Mouse (Mus musculus): ENCODE measurements around the gene Faah.

Gene Faah

DNA sequence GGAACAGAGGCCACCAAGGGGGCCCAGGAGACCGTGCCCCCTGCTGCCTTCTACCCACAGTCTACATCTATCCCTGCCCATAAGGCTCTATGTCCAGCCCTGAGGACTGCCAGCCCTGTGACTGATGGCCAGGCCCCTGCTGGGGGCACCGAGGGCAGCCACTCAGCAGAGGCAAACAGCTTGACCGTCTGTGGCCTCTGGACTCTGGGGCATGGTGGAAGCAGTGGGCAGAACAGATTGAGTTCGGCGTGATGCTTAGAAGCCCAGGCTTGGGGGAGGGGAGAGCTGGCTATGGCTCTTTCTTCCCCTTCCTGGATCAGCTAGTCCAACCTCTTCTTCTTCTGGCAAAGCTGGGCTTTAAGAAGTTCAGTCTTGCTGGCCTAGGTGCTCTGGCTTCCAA is 64.2 kb downstream of the Faah start:
- in situ Hi-C loops (cut with MboI, MseI): loop anchor here (5.0 to 10.0 kb wide), 4 partner anchors 49 to 821 kb away; no protein-coding TSS in a partner anchor

DNA sequence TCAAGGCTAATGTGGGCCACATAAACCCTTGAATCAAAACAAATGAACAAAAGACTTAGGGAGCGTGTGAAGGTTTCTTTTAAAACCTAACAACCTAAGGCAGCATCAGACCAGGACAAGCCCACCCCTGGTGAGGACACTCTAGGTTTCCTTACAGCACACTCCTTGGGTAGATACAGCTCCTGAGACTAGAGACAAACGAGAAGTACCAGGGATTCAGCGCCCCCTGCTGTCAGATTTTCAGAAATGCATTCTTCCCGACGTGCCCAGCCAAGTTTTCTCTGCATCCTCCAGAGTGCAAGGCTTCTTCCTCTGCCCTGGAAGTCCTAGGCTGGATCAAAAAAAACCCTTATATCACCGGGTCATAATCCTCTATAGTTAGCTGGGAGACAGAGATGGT is 65.0 kb downstream of the Faah start:
- in situ Hi-C loops (cut with MboI, MseI): loop anchor here (5.0 to 10.0 kb wide), 4 partner anchors 48 to 822 kb away; no protein-coding TSS in a partner anchor

DNA sequence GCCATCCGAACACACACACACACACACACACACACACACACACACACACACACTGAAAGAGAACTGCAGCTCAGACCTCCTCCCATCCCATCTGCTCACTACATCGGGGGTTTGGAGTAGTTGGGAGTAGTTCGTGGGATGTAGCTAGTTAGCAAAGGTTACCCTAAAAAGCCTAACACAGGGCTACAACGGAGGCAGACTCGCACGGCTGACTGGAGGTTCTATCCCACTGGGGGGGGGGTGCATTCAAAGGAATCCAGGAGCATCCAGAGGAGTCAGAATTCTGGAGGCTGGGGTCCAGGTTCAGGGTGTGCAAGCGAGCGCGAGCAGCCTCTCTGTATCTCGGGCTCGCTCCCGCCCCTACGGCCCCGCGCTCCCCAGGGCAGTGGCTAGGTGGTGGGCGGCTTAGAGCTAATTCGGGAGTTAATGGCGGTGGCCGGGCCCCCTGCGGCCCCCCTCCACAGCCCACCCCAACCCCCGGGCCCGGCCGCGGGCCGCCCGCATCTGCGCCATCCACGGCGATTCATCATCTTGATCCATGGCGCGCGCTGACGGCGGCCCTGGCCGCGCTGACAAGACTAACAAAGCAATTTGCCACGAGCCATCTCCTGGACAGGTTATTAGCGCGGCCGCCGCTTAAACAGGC is 73.9 kb downstream of the Faah start:
- in situ Hi-C loops (cut with MboI, MseI): no loop called here

DNA sequence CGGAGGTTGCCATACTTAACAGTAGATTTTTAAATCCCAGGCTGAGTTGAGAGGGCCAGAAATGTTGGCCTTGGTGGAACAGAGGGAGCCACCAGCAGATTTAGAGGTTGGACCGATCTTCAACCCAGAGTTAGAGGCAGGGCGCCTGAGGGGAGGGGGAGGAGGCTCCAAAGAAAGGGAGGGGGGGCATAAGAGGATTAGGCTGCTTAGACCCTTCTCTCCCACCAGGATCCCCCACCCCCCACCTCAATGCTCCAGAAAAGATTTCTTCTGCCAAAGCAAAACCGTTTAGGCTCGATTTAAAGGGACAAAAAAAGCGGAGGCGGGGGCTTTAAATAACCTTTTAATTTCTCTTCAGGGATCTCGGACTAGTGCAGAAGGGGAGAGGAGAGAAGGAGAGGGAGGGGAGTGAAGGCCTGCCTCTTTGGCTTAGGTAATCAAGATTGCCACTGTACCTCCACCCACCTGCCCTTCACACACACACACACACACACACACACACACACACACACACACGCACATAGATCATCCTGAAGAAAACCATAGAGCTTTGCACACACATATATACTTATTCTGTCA is 76.4 kb downstream of the Faah start:
- in situ Hi-C loops (cut with MboI, MseI): no loop called here

DNA sequence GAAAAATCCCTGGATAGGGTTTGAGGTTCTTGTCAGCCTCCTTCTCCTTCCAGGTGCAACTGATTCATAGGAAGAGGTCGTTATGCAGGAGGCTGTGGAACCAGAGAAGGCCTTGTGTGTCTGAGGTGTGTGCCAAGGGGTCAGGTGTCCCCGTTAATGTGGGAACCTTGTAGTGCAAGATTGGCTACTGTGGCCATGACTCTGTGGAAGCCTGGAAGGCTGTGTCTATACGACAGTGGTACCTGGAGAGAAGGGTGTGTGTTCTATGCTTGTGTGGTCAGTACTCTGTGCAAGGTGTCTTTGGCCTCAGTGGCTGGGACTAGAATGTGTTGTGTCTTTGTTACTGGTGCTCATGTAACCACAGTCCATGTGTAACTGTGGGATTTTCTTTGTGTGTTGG is 77.0 kb downstream of the Faah start:
- in situ Hi-C loops (cut with MboI, MseI): no loop called here

DNA sequence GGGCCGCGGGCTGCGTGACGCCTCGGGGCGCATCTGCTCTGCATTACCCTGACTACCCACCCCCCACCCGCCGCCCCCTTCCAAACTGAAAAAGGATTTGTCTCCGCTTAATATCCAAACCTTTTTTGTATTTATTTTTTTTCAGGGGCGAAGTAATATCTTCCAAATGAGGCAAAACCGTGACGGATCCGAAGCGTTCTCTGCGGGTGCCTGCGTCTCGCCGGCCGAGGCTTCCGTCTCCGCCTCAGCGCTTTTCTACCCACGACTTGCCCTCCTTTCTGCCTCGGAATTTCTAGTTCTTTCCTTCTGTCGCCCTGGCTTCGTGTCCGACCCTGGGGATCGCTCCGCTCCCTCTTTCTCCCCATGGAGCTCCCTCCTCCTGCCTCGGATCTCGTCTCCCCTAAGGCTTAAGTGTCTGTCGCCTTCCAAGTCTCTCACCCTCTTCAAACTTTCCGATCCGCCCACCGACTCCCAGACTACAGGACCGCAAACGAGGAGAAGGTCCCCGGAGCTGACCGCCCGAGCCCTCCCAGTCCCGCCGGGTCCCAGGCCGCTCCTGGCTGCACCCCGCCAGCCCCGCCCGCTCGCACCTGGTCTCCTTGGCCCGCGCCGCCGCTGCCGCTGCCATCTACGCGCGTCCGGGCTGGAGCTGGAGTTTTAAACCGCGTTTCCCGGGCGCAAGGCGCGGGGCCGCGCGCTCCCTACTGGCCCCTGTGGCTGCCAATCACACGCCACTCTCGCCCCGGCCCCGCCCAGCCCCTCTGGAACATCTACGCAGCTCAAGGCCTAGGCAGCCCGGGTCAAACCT is 78.2 kb downstream of the Faah start, which contains the start of gene Dmbx1:
Dmbx1 (minus strand) TSS at position 632 of the 808 bp plus-strand sequence.
- in situ Hi-C loops (cut with MboI, MseI): no loop called here

DNA sequence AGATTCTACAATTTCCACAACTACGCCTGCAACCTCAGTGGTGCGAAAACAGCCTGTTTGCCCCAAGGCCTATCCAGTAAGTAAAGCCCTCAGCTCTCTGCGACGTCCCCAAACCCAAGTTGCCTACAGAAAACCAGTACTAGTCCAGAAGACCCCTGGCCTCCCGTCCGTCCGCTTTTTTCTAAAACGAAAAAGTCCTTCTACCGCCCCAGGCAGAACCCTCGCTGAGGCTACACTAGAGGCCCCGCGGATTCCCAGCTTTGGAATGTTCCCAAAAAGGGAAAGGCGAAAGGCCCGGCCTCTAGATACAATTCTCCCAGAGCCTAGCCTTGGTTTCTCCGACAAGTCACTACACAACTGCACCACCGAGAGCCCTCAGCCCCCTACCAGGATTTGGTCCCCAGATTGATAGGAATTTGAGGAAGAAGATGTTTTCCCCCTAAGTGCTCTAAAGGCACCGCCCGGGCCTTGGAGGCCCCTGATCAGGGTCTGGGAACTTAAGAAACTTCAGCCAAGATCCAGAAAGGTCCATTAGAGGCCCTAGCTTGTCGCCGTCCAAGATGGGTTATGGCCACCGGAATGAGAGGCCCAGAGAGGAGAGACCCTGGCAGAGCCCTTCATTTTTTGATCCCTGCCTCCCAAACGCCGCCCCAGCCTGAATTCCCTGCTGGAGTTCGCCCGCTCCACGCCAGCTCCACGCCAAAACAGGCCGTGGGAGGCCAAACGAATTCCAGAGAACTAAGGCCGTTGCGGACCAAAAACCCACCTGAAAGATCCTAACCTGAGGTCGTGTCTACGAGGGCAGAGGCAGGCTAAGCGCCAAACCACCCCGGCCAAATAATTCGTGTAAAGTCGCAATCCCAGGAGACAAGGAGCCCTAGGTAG is 79.2 kb downstream of the Faah start:
- in situ Hi-C loops (cut with MboI, MseI): no loop called here

DNA sequence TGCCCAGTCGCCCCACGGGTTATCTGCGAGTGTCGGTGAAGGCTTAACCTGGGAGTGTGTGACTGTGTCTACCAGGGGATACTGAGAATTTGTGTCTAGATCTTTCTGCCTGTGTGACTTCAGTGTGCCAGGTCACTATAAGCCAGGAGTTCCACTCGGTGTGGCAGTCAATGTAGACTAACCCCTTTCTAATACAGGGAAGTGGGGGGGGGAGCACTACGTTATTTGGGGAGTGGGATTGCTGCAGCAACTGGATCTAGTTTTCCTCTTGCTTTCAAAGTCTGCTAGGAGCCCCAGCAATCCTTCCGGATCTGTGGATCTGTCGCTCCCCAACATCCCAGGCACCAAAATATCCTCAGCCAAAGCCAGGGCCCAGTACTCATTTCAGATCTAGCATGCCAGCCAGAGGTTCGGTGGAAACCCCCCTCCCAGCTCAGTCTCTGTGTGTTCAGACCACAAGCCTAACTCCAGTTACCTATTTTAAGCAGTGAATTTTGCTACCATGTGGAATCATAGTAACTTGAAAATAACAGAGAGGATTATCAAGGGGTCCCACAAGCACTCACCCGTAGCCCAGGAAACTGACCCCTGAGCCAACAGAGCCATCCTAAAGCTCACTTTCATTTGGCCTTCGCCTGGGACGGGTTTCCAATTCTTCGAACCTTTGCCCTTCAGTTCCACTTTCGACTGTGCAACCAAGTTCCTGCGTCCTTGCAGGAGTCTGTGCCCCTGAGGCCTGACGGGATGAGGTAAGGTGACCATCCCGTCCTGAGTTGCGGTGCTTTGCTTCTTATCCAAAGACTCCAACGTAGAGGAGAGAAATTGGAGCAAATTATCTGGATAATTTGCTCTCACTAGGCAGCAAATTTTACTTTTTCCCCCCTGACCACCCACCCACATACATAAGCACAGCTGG is 80.4 kb downstream of the Faah start:
- in situ Hi-C loops (cut with MboI, MseI): no loop called here

DNA sequence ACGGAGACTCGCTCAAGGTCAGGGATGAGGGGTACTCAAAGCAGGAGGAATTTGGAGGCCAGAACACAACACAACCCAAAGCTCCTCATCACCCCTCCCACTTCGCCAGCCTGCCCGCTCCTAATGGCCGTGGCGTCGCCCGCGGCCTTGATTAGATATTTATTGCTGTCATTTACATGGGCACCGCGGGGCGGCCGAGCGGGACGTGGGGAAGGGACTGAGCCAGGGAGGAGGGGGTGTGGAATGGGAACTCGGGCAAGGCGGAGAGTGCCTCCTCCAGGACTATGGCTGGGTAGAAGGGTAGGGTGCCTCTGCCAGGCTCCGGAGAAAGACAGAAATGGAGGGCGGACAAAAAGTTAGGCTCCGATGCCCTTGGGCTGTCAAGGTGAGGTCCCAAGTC is 81.1 kb downstream of the Faah start:
- in situ Hi-C loops (cut with MboI, MseI): no loop called here

DNA sequence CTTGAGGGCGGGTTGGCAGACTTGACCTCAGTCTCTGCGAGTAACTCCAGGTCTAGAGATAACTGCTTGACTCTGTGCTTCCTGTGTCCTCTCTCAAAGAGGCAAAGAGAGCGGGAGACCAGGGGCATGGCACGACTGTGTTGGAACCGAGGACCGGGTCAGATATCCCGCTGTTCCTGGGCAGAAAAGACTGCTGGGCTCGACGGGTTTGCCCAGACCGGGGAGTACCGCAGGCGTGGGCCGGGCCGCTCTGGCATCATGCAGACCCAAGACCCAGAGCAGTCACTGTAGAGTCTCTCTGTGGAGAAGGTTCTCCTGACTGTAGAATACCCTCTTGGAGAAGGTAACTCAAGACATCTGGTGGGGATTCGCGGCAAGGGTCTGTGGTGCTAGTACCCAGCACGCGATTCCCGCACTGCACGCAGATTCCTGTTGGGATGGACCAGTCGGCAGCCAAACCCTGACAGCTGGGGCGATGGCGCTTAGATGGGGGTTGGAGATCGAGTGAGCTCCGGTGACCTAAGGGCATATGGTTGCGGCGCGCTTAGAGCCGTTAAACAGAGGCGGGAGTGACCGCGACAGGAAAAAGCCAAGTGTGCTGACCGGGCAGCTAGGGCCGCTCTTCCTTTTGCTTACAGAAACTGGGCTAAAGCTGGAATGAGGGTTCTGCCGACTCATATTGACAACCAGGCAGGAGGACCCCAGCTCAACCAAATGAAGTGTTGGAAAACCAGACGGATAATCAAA is 81.7 kb downstream of the Faah start:
- in situ Hi-C loops (cut with MboI, MseI): no loop called here

DNA sequence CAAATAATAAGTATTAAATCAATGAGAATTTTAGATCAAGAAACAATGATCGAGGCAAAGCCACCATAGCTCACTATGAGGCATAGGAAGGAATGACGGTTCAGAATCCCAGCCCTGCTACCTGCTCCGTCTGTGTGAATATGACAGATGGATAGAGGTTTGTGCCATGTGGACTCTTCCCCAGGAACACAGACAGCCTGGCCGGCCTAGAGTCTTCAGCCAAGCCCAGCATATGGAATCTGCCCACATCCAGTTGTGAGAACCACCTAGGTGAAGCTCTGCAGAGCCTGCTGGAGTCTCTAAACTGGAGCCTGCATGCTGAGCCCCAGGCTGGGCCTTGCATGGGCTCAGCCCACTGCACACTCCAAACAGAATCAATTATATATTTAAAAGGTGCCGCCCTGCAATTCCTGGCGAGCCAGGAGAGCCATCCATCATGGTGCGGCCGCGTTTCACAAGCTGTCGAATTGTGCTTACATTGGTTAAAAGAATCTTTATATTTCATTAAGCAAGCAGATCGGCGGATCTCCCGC is 86.1 kb downstream of the Faah start:
- in situ Hi-C loops (cut with MboI, MseI): no loop called here

DNA sequence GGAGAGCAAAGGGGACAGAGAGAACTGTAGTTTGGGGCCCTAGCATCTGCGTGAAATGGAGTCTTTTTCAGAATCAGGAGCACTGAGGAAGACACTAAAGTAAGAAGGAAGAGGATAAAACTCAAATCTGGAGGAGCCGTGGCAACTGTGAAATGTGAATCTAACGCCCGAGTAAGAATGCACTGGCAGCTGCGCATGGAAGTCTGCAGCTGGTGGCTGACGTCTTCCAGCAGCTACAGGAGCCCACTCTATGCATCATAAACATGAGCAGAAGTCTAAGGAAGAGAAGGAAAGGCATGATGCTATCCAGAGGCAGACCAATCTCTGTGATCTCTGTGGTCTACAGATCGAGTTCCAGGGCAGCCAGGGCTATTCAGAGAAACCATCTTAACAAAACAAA is 90.1 kb downstream of the Faah start:
- in situ Hi-C loops (cut with MboI, MseI): no loop called here

DNA sequence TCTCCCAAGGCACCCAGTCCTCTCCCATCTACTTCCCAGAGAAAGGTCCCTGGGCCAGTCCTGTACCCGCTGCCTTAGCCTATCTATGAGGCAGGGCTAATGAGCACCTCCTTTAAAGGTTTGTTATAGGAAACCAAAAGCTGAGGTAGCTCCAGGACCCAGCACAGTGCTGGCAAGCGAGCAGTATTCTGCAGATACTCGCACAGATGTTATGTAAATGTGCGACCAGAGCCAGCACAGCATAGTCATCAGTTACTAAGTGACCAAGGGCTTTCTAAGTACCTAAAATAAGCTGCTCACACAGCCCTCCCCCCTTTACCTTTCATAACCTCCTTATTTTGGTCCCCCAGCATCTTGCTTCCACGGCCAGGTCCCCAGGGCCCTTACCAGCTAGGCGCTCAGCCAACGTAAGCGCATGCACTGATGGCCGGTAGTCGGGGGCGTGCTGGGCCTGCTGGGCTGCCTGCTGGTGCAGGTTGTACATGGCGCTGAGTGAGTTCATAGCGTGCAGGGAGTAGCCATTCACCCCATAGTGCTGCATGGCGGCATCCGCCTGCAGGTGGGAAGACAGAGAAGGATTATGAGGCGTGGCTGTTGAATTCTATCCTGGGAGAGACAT is 94.4 kb downstream of the Faah start:
- in situ Hi-C loops (cut with MboI, MseI): no loop called here

DNA sequence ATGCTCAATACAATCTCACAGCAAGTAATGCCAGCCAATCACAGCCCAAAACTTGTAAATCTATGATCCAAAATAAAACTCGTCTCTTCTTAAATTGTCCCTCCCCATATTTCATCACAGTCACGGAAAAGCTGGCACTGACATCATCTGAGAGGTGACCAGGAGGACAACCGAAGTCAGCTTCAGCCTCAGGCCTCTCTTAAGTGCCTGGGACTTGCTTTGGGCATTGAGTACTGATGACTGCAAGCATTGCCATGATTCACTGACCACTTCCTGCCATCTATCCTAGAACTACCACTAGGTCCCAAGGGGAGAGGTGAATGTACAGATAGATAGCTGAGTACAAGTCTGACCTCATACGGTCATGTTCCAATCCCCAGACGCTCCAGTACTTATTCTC is 95.0 kb downstream of the Faah start:
- in situ Hi-C loops (cut with MboI, MseI): no loop called here

DNA sequence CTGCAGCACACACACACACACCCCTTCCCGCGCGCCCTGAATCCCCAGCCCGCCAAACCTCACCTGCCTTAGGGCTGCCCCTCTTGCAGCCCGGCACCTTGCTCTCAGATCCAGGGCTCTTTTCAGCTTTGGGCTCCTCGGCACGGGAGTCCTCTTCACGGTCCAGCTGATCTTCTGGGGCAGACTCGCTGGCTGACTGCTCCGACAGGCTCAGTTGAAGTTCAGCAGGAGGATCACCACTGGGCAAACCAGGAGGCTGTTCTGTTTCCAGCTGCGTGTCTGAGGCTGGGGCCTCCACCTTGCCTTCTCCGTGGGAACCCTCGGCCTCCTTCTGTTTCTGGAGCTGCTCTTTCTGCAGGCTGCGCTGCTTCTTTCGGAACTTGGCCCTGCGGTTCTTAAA is 97.8 kb downstream of the Faah start:
- in situ Hi-C loops (cut with MboI, MseI): no loop called here
